Mouse (Mus musculus): ENCODE measurements at regions not wholly inside any gene's neighbourhood (a gene's known extent, or its start where the extent isn't known, plus 50 kb on each side); places are given as distances from the start of the nearest gene placed in this dataset.

- DNase-seq (ENCODE audit: extremely low read depth): no peak
- H3K9me3 ChIP-seq (replicated peaks; ENCODE audit: low read length): no peaks in the 10 kb centered on the region
- no peaks in the 10 kb centered on the region for H3K27me3 ChIP-seq (replicated peaks)
- no peak overlapping the region for H3K4me2 ChIP-seq (ENCODE audit: insufficient read depth, low read depth, poor library complexity, severe bottlenecking)
- H3K9ac ChIP-seq (ENCODE audit: insufficient read depth, low read depth): no peak overlapping the region
- H3K36me3 ChIP-seq (replicated peaks in 1 of 2; ENCODE audit: control insufficient read depth in 1 of 2, insufficient read depth in 1 of 2, low read length in 1 of 2): no peaks in the 10 kb centered on the region
- no peak overlapping the region for H3K4me3 ChIP-seq (replicated peaks in 1 of 3; ENCODE audit: low read depth in 2 of 3, low read length in 2 of 3, poor library complexity in 1 of 3)
- dilution Hi-C loops (cut with MboI; ENCODE audit: extremely low pct_ligation_motif_present, extremely low pct_unique_long_range_greater_than_20kb, low sequenced_read_pairs): no loop called here
- in situ Hi-C loops (cut with MboI; ENCODE audit: low pct_ligation_motif_present, low pct_unique_long_range_greater_than_20kb, low sequenced_read_pairs): no loop called here
- no peaks in the 10 kb centered on the region for H3K4me1 ChIP-seq (ENCODE audit: control insufficient read depth in 1 of 2, insufficient read depth in 2 of 2)
- no peak overlapping the region for H3K27ac ChIP-seq (ENCODE audit: insufficient read depth, low read depth)
- no peaks in the 10 kb centered on the region for H3K79me2 ChIP-seq (replicated peaks; ENCODE audit: control insufficient read depth, extremely low read depth, insufficient read depth, poor library complexity, severe bottlenecking)
- TF ChIP-seq NELFE (IDR thresholded peaks at IDR 0.05; ENCODE audit: low read depth, low read length) (no peak), POLR2A (IDR thresholded peaks at IDR 0.05; ENCODE audit: low read depth, low read length) (no peak), ZNF384 (IDR thresholded peaks at IDR 0.05; ENCODE audit: low read depth, low read length) (no peak), MAX (IDR thresholded peaks at IDR 0.05; ENCODE audit: low read length) (no peak), SIN3A (IDR thresholded peaks at IDR 0.05; ENCODE audit: low read length) (no peak), EP300 (IDR thresholded peaks at IDR 0.05; ENCODE audit: low read length) (no peak), RCOR1 (conservative IDR thresholded peaks at IDR 0.05; ENCODE audit: low read depth, low read length) (no peak), JUND (conservative IDR thresholded peaks at IDR 0.05; ENCODE audit: low read depth, low read length) (no peak), HCFC1 (IDR thresholded peaks at IDR 0.05; ENCODE audit: low read depth, low read length) (no peak), PAX5 (IDR thresholded peaks at IDR 0.05; ENCODE audit: low read length) (no peak), GABPA (IDR thresholded peaks at IDR 0.05; ENCODE audit: insufficient replicate concordance, low read depth, low read length) (no peak), NRF1 (IDR thresholded peaks at IDR 0.05; ENCODE audit: low read depth, low read length) (no peak), SMC3 (IDR thresholded peaks at IDR 0.05; ENCODE audit: low read depth, low read length) (no peak), ETS1 (conservative IDR thresholded peaks at IDR 0.05; ENCODE audit: low read depth, low read length) (no peak)
Measured at GRCm38 (mm10) chr5:51799371-51800035, 232.0 kb upstream of the Ppargc1a start.

DNA sequence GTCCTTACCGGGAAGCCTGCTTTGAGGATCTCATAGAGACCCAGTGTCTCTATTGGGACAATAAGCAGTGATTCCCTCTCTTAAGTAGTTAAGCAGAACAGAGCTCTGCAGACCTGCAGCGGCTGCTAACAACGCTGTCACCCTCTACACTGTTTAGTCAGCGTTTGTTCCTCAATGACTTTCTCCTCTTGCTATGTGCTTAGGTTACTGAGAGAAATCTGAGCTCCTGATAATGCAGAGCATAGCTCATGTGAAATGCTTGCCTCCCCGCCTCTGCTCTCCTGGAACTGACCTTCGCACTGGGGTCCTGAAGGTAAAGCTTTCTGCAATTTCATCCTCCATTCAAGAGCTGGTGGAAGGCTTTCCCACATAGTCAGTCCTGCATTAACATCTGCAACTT, 226.6 kb upstream of the Ppargc1a start:
- Histone ChIP-seq H3K4me3 (replicated peaks in 1 of 3; ENCODE audit: low read depth in 2 of 3, low read length in 2 of 3, poor library complexity in 1 of 3) (no peak overlapping the region), H3K27me3 (replicated peaks) (no peaks in the 10 kb centered on the region), H3K9me3 (replicated peaks; ENCODE audit: low read length) (no peaks in the 10 kb centered on the region)

DNA sequence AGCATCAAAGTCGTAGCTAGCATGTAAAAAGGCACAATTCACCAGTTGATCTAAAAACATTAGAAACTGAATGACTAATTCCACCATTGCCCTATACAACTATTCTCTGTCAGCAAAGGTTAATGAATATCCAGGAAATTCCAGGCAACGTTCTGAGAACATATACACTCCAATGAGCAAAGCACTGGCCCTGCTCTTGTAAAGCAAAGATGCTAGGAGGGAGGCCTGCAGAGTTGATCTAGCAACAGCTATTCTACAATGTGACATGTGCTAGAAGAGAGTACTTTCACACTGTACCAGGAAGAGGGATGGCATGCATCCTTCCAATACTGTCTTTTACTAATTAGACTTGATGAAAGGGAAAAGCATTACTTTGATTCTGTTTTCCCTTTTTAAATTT, 225.4 kb upstream of the Ppargc1a start:
- TF ChIP-seq CHD2 (IDR thresholded peaks at IDR 0.05; ENCODE audit: low read length): no peak
- no peak for TF ChIP-seq ELF1 (IDR thresholded peaks at IDR 0.05; ENCODE audit: low read depth, low read length)
- no peak for TF ChIP-seq RAD21 (IDR thresholded peaks at IDR 0.05; ENCODE audit: low read depth, low read length)
- no peak for TF ChIP-seq POLR2AphosphoS2 (IDR thresholded peaks at IDR 0.05; ENCODE audit: low read depth, low read length)
- no peak for TF ChIP-seq SMC3 (IDR thresholded peaks at IDR 0.05; ENCODE audit: low read depth, low read length)
- TF ChIP-seq SIN3A (IDR thresholded peaks at IDR 0.05; ENCODE audit: low read length): no peak
- no peak for TF ChIP-seq ZC3H11A (IDR thresholded peaks at IDR 0.05; ENCODE audit: low read depth, low read length)
- in situ Hi-C loops (cut with MboI; ENCODE audit: low pct_ligation_motif_present, low pct_unique_long_range_greater_than_20kb, low sequenced_read_pairs): no loop called here
- Histone ChIP-seq H3K9ac (ENCODE audit: insufficient read depth, low read depth) (no peak overlapping the region), H3K36me3 (replicated peaks in 1 of 2; ENCODE audit: control insufficient read depth in 1 of 2, insufficient read depth in 1 of 2, low read length in 1 of 2) (no peaks in the 10 kb centered on the region), H3K4me2 (ENCODE audit: insufficient read depth, low read depth, poor library complexity, severe bottlenecking) (no peak overlapping the region), H3K4me3 (replicated peaks in 1 of 3; ENCODE audit: low read depth in 2 of 3, low read length in 2 of 3, poor library complexity in 1 of 3) (no peak overlapping the region), H3K9me3 (replicated peaks; ENCODE audit: low read length) (no peaks in the 10 kb centered on the region), H3K4me1 (ENCODE audit: control insufficient read depth in 1 of 2, insufficient read depth in 2 of 2) (no peaks in the 10 kb centered on the region), H3K27ac (ENCODE audit: insufficient read depth, low read depth) (no peak overlapping the region), H3K27me3 (replicated peaks) (no peaks in the 10 kb centered on the region), H3K79me2 (replicated peaks; ENCODE audit: control insufficient read depth, extremely low read depth, insufficient read depth, poor library complexity, severe bottlenecking) (no peaks in the 10 kb centered on the region)
- dilution Hi-C loops (cut with MboI; ENCODE audit: extremely low pct_ligation_motif_present, extremely low pct_unique_long_range_greater_than_20kb, low sequenced_read_pairs): no loop called here
- DNase-seq (ENCODE audit: extremely low read depth): no peak

More for the DNA sequence above, 226.6 kb upstream of the Ppargc1a start:
- DNase-seq (ENCODE audit: extremely low read depth): no peak
- no peak overlapping the region for H3K4me2 ChIP-seq (ENCODE audit: insufficient read depth, low read depth, poor library complexity, severe bottlenecking)
- H3K79me2 ChIP-seq (replicated peaks; ENCODE audit: control insufficient read depth, extremely low read depth, insufficient read depth, poor library complexity, severe bottlenecking): no peaks in the 10 kb centered on the region
- TF ChIP-seq RCOR1 (conservative IDR thresholded peaks at IDR 0.05; ENCODE audit: low read depth, low read length) (no peak), ZC3H11A (IDR thresholded peaks at IDR 0.05; ENCODE audit: low read depth, low read length) (no peak)
- no peaks in the 10 kb centered on the region for H3K36me3 ChIP-seq (replicated peaks in 1 of 2; ENCODE audit: control insufficient read depth in 1 of 2, insufficient read depth in 1 of 2, low read length in 1 of 2)
- dilution Hi-C loops (cut with MboI; ENCODE audit: extremely low pct_ligation_motif_present, extremely low pct_unique_long_range_greater_than_20kb, low sequenced_read_pairs): no loop called here
- in situ Hi-C loops (cut with MboI; ENCODE audit: low pct_ligation_motif_present, low pct_unique_long_range_greater_than_20kb, low sequenced_read_pairs): no loop called here
- no peaks in the 10 kb centered on the region for H3K4me1 ChIP-seq (ENCODE audit: control insufficient read depth in 1 of 2, insufficient read depth in 2 of 2)
- H3K9ac ChIP-seq (ENCODE audit: insufficient read depth, low read depth): no peak overlapping the region
- H3K27ac ChIP-seq (ENCODE audit: insufficient read depth, low read depth): no peak overlapping the region
